Mouse (Mus musculus) spleen, embryonic (tissue): Measurements from ENCODE around the gene Crim1.

ENCODE experiments used
- CTCF ChIA-PET: fragments of 350-600 bp; sonication (Branson Sonifier 250); formaldehyde crosslinking; loops from one replicate; lab custom pipeline; 2022; lab: Charles Lee

The Crim1 gene

GRCm38 (mm10) chr17:78280991-78281712, 81.1 kb downstream of the Crim1 start:
- CTCF ChIA-PET: no interaction called here

GRCm38 (mm10) chr17:78283271-78283992, 83.4 kb downstream of the Crim1 start:
- CTCF ChIA-PET: no interaction called here

GRCm38 (mm10) chr17:78286021-78286420, 86.0 kb downstream of the Crim1 start:
- CTCF ChIA-PET: interaction anchor here (0.6 kb wide), 1 partner anchor 49 kb away, joined by 3 read pairs; no protein-coding TSS in a partner anchor

GRCm38 (mm10) chr17:78287391-78287790, 87.3 kb downstream of the Crim1 start:
- CTCF ChIA-PET: no interaction called here

- CTCF ChIA-PET: no interaction called here
Observed at GRCm38 (mm10) chr17:78290153-78290876, 90.3 kb downstream of the Crim1 start.

GRCm38 (mm10) chr17:78291030-78291429, 91.0 kb downstream of the Crim1 start:
- CTCF ChIA-PET: no interaction called here

- CTCF ChIA-PET: no interaction called here
Observed at GRCm38 (mm10) chr17:78292301-78292700, 92.3 kb downstream of the Crim1 start.

GRCm38 (mm10) chr17:78292827-78293488, 92.9 kb downstream of the Crim1 start:
- CTCF ChIA-PET: no interaction called here

- CTCF ChIA-PET: no interaction called here
Observed at GRCm38 (mm10) chr17:78295979-78296378, 95.9 kb downstream of the Crim1 start.

- CTCF ChIA-PET: no interaction called here
Observed at GRCm38 (mm10) chr17:78298140-78298539, 98.1 kb downstream of the Crim1 start.

GRCm38 (mm10) chr17:78298967-78299540, 99.0 kb downstream of the Crim1 start:
- CTCF ChIA-PET: no interaction called here

GRCm38 (mm10) chr17:78303053-78303452, 103.0 kb downstream of the Crim1 start:
- CTCF ChIA-PET: no interaction called here

GRCm38 (mm10) chr17:78304059-78304458, 104.0 kb downstream of the Crim1 start:
- CTCF ChIA-PET: no interaction called here

- CTCF ChIA-PET: no interaction called here
Observed at GRCm38 (mm10) chr17:78306434-78306833, 106.4 kb downstream of the Crim1 start.

- CTCF ChIA-PET: no interaction called here
Observed at GRCm38 (mm10) chr17:78308221-78308620, 108.2 kb downstream of the Crim1 start.

GRCm38 (mm10) chr17:78313006-78313405, 113.0 kb downstream of the Crim1 start:
- CTCF ChIA-PET: no interaction called here

- CTCF ChIA-PET: no interaction called here
Observed at GRCm38 (mm10) chr17:78313612-78314011, 113.6 kb downstream of the Crim1 start.

GRCm38 (mm10) chr17:78315659-78316058, 115.6 kb downstream of the Crim1 start:
- CTCF ChIA-PET: no interaction called here

- CTCF ChIA-PET: no interaction called here
Observed at GRCm38 (mm10) chr17:78317381-78317780, 117.3 kb downstream of the Crim1 start.

- CTCF ChIA-PET: no interaction called here
Observed at GRCm38 (mm10) chr17:78318810-78319209, 118.8 kb downstream of the Crim1 start.

- CTCF ChIA-PET: no interaction called here
Observed at GRCm38 (mm10) chr17:78321216-78321835, 121.3 kb downstream of the Crim1 start.
